Mouse (Mus musculus): Measurements from ENCODE around the gene Scn9a. TPM values are rescaled to one million over a fixed set of nuclear protein-coding genes. Genes with fewer than 3 reads are reported as not detected.

Scn9a gene
- polyA plus RNA-seq, 1 experiment from 2014 or later: not detected

Other genes starting within 250 kb of the Scn9a start
- not detected in 3 replicates for gene Scn1a, start 194.1 kb downstream of the Scn9a start, polyA plus RNA-seq (2018)
- not detected in 3 replicates for gene Scn7a, start 150.0 kb upstream of the Scn9a start, polyA plus RNA-seq (2018)

All from macrophage (primary cell).